Mouse (Mus musculus) midbrain, embryonic 16.5 days (tissue): ENCODE data around the gene Tuba3a. TPM values are rescaled to one million over a fixed set of nuclear protein-coding genes. Genes with fewer than 3 reads are reported as not detected.
A peak's percentile ranks its signal among the peaks of the same experiment; 100 is the strongest.
"Not testable (repeated sequence)": the region's sequence is repeated elsewhere in the genome, so short reads cannot be mapped to it uniquely, and the experiment has no call there.

Experiments used
- ATAC-seq: fragments of 200-750 bp; cut with Nextera tagmentation; 2 replicates; pipeline ENCODE4 v1.8.0; 2017; ENCODE audit warnings: moderate TSS enrichment
- H3K27ac ChIP-seq: fragments of 300-500 bp; sonication (generic); 2 replicates; pipeline ENCODE4 v1.5.1; 2014; ENCODE audit warnings: mild to moderate bottlenecking, low read length, mixed read lengths
- H3K27me3 ChIP-seq: fragments of 300-500 bp; sonication (generic); 2 replicates; pipeline ENCODE4 v1.6.1; 2014; ENCODE audit warnings: low read depth, low read length, mixed read lengths; ENCODE audit not compliant: control insufficient read depth, insufficient read depth
- H3K36me3 ChIP-seq: fragments of 300-500 bp; sonication (generic); 2 replicates; pipeline ENCODE4 v1.6.1; 2014; ENCODE audit warnings: mild to moderate bottlenecking, low read length, moderate library complexity, mixed read lengths; ENCODE audit not compliant: control insufficient read depth, insufficient read depth
- H3K4me1 ChIP-seq: fragments of 300-500 bp; sonication (generic); 2 replicates; pipeline ENCODE4 v1.6.1; 2014; ENCODE audit warnings: mild to moderate bottlenecking, low read length, mixed read lengths; ENCODE audit not compliant: control insufficient read depth, insufficient read depth
- H3K4me2 ChIP-seq: fragments of 300-500 bp; sonication (generic); 2 replicates; pipeline ENCODE4 v1.6.1; 2014; ENCODE audit warnings: mild to moderate bottlenecking, low read length, mixed read lengths
- H3K4me3 ChIP-seq: fragments of 300-500 bp; sonication (generic); 2 replicates; pipeline ENCODE4 v1.5.1; 2014; ENCODE audit warnings: low read depth, mild to moderate bottlenecking, low read length, moderate library complexity, mixed read lengths
- H3K9ac ChIP-seq: fragments of 300-500 bp; sonication (generic); 2 replicates; pipeline ENCODE4 v1.6.1; 2014; ENCODE audit warnings: low read depth, low read length, mixed read lengths
- H3K9me3 ChIP-seq: fragments of 300-500 bp; sonication (generic); replicated peaks from 2 replicates; pipeline ENCODE4 v1.6.1; 2014; ENCODE audit warnings: mild to moderate bottlenecking, low read length, mixed read lengths; ENCODE audit not compliant: control insufficient read depth, poor library complexity, severe bottlenecking
- WGBS: fragments of 180-500 bp; shearing (Covaris S2); extraction: QIAGEN DNeasy Blood & Tissue Kit; methylation state at CpG from one replicate; pipeline ENCODE4 v1.1.7; 2014; 5-methylcytosine and 5-hydroxymethylcytosine counted together
- polyA plus RNA-seq: library from polyadenylated mRNA; unstranded; fragments of >200 nt; fragmentation: Nextera tagmentation; extraction: Ambion mirVana; gene quantifications from 2 replicates; pipeline ENCODE4 v1.2.1, GENCODE M21; 2015

The Tuba3a gene
- polyA plus RNA-seq, 1 experiment from 2014 or later, result not detected

DNA sequence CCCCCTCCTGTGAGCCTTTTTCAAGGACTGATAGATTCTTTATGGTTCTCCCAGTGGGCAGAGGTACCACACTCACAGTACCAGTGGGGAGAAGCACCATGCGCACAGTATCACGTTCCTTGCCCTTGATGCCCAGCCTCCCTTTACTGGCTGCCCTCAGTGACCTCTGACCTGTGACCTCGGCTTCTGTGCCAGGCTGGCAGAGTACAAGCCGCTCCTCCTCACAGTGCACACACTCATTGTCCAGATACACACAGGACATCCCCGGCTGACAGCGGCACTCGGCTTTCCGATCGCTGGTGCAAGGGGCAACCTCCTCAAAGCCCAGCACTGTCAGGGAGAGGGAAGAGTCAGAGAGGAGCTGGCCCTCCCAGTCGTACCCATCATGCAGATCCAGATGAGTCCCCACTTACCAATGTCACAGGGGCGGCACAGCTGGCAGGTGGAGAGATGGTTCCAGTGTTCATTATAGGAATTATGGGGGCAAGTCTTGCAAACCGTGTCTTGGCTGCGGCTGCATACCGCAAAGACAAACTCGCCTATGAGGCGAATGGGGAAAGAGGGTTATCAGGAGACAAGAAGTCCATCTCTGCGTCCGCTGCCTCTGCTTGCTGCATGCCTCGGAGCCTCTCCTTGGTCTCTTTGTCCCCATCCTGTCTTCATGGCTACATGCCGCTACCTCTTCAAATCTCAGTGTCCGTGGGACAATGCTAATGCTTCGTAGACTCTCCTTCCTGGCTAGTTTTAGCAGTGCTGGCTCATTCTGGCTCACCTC, 26.9 kb upstream of the Tuba3a start:
- peaks cover 13% of the 10 kb centered on the region for H3K4me1 ChIP-seq
- no peaks in the 10 kb centered on the region for H3K27me3 ChIP-seq
- H3K4me3 ChIP-seq, result peak overlapping the region; percentile 31
- peak; percentile 8; the same call in 1 of the 2 replicates for ATAC-seq
- H3K4me2 ChIP-seq, result peak overlapping the region; percentile 55
- H3K9ac ChIP-seq, result peak overlapping the region; percentile 66; the same call in 1 of the 2 replicates
- no peak overlapping the region for H3K27ac ChIP-seq
- 73% methylated on average over 22 of the region's 22 CpGs for WGBS
- no peaks in the 10 kb centered on the region for H3K36me3 ChIP-seq
- no peaks in the 10 kb centered on the region for H3K9me3 ChIP-seq

DNA sequence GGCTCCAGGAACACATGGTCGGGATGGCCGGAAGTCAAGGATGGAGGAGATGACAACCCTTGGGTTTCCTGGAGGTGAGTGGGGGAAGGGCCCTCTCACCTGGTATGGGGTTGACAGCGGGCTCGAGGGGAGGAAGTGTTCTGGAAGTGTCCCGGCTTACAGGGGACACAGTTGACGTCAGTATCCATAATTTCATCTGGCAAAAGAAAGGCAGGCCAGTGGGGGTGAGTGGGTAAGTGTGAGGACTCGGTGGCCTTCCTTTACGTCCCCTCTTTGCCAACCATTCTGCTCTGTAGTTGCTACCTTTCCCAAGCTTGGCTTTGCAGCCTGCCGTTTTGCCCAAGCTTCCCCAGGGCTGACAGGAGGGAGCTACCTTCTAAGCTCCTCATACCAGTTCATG, 26.3 kb upstream of the Tuba3a start:
- Histone ChIP-seq H3K36me3 (no peaks in the 10 kb centered on the region), H3K4me2 (peak overlapping the region; percentile 55; the same call in 1 of the 2 replicates), H3K4me1 (peaks cover 13% of the 10 kb centered on the region)

DNA sequence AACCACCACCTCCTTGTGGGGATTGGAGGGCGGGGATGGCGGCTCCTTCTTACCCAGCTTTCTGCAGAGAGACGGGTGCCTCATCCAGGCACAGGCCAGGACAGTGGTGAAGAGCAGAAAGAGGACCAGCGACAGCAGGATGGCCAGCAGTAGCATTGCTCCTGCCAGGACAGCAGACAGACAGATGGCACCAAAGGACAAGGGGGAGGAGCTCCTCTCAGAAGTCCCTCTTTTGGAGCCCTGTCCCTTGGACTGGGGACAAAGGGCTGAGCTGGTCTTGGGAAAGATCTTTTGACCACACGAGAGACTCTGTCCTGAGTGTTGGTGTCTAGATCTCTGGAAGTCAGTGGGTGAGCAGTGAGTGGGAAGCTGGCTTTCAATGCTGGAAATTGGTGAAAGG, 23.6 kb upstream of the Tuba3a start:
- 29% methylated on average over 5 of the region's 5 CpGs for WGBS
- Histone ChIP-seq H3K9me3 (no peaks in the 10 kb centered on the region), H3K4me1 (peaks cover 13% of the 10 kb centered on the region), H3K27me3 (no peaks in the 10 kb centered on the region), H3K4me2 (no peak overlapping the region), H3K4me3 (no peak overlapping the region), H3K27ac (no peak overlapping the region), H3K9ac (no peak overlapping the region), H3K36me3 (no peaks in the 10 kb centered on the region)
- no peak for ATAC-seq

More for the DNA sequence above, 26.3 kb upstream of the Tuba3a start:
- H3K9ac ChIP-seq, result no peak overlapping the region
- no peak overlapping the region for H3K4me3 ChIP-seq
- H3K27me3 ChIP-seq, result no peaks in the 10 kb centered on the region
- 93% methylated on average over 9 of the region's 9 CpGs for WGBS
- H3K27ac ChIP-seq, result no peak overlapping the region
- no peak for ATAC-seq
- no peaks in the 10 kb centered on the region for H3K9me3 ChIP-seq

DNA sequence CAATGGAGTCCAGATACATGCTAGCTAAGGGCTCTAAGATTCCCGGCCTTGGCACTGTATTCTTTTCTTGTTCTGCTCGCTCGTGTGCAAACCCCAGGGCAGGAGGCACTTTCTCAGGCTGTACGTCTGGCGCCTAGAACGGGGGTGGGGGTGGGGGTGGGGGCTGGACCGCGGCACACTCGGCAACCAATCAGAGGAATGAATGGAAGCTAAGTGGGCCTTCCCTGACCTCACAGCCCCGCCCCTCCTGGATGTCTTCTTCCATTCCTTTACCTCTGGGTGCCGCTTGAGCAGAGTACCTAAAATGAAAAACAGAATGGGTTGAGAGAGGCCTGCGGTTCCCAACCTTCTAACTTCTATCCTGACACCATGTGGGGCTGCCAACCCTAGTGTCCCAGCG, 23.1 kb upstream of the Tuba3a start:
- Histone ChIP-seq H3K9me3 (no peaks in the 10 kb centered on the region), H3K27ac (no peak overlapping the region), H3K4me1 (peaks cover 9% of the 10 kb centered on the region), H3K4me3 (no peak overlapping the region), H3K4me2 (no peak overlapping the region), H3K9ac (no peak overlapping the region), H3K27me3 (no peaks in the 10 kb centered on the region), H3K36me3 (no peaks in the 10 kb centered on the region)
- no peak for ATAC-seq
- 9% methylated on average over 13 of the region's 13 CpGs for WGBS

DNA sequence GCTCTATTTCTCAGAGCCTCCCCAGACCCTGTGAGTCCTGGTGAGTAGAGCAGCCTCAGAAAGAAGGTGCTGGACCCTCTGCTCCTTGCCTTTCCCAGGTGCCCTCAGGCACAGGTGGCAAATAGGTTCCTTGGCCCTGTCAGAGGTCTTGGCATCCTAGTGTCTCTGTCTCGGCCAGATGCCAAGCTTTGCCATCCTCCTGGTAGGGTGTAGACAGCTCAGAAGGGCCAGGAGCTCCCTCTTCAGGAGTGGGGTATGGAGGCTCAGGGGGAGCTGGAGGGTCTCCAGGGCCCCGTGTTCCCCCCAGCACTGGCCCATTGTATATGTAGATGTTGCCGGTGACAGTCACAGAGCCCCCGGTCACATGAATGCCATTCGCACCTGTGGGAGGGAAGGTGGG, 21.2 kb upstream of the Tuba3a start:
- Histone ChIP-seq H3K9ac (no peak overlapping the region), H3K4me3 (no peak overlapping the region), H3K27me3 (no peaks in the 10 kb centered on the region), H3K4me1 (no peaks in the 10 kb centered on the region), H3K9me3 (no peaks in the 10 kb centered on the region), H3K27ac (no peak overlapping the region), H3K4me2 (no peak overlapping the region), H3K36me3 (no peaks in the 10 kb centered on the region)
- 94% methylated on average over 5 of the region's 5 CpGs for WGBS
- ATAC-seq, result no peak

DNA sequence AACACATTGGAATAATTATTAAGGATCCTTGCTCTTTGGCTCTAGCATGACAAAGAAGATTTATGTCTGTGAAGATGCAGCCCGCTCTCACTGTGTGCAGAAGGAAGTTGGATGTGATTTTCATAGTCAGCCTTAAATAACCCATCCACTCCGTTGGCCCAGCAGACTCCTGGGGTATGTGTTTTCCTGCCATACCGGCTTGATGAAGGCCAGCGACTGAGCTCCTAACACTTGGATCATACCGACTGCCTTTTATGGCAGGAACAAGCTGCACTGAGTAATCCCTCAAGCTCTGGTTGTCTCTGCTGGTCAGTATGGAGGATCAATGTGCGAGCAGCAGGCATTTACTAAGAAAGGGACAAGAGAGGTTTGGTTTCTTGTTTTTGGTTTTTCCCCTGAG, 19.6 kb upstream of the Tuba3a start:
- Histone ChIP-seq H3K36me3 (no peaks in the 10 kb centered on the region), H3K27me3 (no peaks in the 10 kb centered on the region), H3K4me1 (no peaks in the 10 kb centered on the region), H3K4me3 (no peak overlapping the region), H3K4me2 (no peak overlapping the region), H3K27ac (no peak overlapping the region), H3K9ac (no peak overlapping the region), H3K9me3 (no peaks in the 10 kb centered on the region)
- 98% methylated on average over 6 of the region's 6 CpGs for WGBS
- ATAC-seq, result no peak

DNA sequence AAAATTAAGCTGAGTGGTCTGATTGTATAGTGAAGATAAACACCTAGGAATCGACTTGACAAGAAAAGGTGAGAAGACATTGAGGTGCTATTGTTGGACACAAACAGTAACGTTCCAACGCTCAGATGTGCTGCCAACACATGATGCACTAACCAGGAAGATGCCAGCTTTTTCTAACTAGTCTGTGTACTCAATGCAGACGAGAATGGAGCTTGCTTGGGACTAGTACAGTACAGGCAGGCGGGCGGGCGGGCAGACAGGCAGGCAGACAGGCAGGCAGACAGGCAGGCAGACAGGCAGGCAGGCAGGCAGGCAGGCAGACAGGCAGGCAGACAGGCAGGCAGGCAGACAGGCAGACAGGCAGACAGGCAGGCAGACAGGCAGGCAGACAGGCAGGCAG, 18.6 kb upstream of the Tuba3a start:
- not testable (repeated sequence) for H3K27ac ChIP-seq, H3K36me3 ChIP-seq, ATAC-seq, H3K4me3 ChIP-seq, H3K9me3 ChIP-seq, H3K4me2 ChIP-seq, H3K27me3 ChIP-seq, H3K4me1 ChIP-seq, H3K9ac ChIP-seq
- WGBS, result 89% methylated on average over 7 of the region's 7 CpGs

DNA sequence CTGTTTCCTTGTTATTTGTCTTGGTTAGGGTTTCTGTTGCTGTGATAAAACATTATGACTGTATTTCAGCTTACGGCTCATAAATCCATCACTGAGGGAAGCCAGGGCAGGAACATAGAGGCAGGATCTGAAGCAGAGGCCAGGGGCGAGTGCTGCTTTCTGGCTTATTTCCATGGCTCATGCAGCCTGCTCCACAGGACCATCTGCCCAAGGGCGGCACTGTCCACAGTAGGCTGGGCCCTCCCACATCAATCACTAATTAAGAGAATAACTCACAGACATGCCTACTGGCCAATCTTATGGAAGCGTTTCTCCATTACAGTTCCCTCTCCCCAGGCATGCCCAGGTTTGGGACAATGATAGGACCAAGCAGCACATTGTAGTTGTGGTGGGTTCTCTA, 17.4 kb upstream of the Tuba3a start:
- Histone ChIP-seq H3K27me3 (no peaks in the 10 kb centered on the region), H3K4me1 (no peaks in the 10 kb centered on the region), H3K36me3 (no peaks in the 10 kb centered on the region), H3K4me3 (no peak overlapping the region), H3K9me3 (no peaks in the 10 kb centered on the region), H3K9ac (no peak overlapping the region), H3K27ac (no peak overlapping the region), H3K4me2 (no peak overlapping the region)
- 64% methylated on average over 4 of the region's 4 CpGs for WGBS
- no peak for ATAC-seq

DNA sequence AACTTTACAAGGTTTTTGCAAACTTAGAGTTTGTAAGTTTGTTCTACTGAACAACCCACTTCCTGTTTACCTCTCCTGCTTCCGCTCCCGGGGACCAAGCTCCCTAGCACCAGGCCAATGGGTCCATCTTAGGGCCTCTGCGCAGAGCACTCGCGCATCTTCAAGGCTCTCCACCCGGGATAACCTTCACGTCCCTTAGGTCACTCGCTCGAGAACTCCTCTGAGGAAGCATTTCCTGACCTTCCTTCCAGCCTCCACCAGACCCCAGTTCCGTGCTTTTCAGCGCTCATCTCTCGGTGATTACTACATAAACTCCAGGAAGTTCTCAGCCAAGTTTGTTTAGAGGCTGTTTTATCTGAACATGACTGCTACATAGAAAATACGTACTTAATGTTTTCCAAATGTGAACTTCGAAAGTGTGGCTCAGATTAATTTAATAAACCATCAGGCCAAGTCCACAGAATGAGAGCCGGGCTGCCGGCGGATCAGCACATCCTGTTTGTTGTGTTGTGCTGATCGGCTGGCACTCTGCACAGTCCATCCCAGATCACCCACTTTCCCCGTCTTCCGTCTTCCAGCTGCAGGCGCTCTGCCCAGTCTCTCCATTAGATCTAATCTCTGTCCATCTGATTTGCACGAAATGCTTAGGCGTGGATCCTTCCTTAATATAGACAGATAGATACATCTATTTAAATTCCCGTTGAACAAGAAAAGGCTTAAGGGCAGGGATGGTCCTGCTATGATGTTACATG, 16.6 kb upstream of the Tuba3a start:
- Histone ChIP-seq H3K9me3 (no peaks in the 10 kb centered on the region), H3K4me2 (no peak overlapping the region), H3K4me1 (no peaks in the 10 kb centered on the region), H3K27ac (no peak overlapping the region), H3K9ac (no peak overlapping the region), H3K36me3 (no peaks in the 10 kb centered on the region), H3K27me3 (no peaks in the 10 kb centered on the region), H3K4me3 (no peak overlapping the region)
- 86% methylated on average over 24 of the region's 24 CpGs for WGBS
- ATAC-seq, result no peak
